Mouse (Mus musculus) kidney, postnatal 25 days (tissue): ENCODE results near the gene Sv2b.
"Not testable (repeated sequence)": the region's sequence is repeated elsewhere in the genome, so short reads cannot be mapped to it uniquely, and the experiment has no call there.

ENCODE experiments used
- DNase-seq, 2 experiments: peaks; one replicate each; pipeline ENCODE4 v3.0.0; 2021; ENCODE audit warnings: mixed read lengths in 2 of 2

Gene Sv2b

GRCm38 (mm10) chr7:75308457-75309312, at the start of gene Sv2b:
TSS of gene Sv2b (minus strand) at chr7:75309262.
- no peak for DNase-seq

- DNase-seq = no peak
Measured at GRCm38 (mm10) chr7:75358284-75358851, 49.3 kb upstream of the Sv2b start.

GRCm38 (mm10) chr7:75355521-75355920, 46.5 kb upstream of the Sv2b start:
- DNase-seq = no peak

GRCm38 (mm10) chr7:75352777-75353374, 43.8 kb upstream of the Sv2b start:
- DNase-seq = no peak

GRCm38 (mm10) chr7:75350172-75350571, 41.1 kb upstream of the Sv2b start:
- no peak for DNase-seq

- no peak for DNase-seq
Measured at GRCm38 (mm10) chr7:75332311-75332710, 23.2 kb upstream of the Sv2b start.

- DNase-seq = no peak
Measured at GRCm38 (mm10) chr7:75329740-75330142, 20.7 kb upstream of the Sv2b start.

GRCm38 (mm10) chr7:75328721-75329362, 19.8 kb upstream of the Sv2b start:
- DNase-seq = no peak

GRCm38 (mm10) chr7:75325273-75325672, 16.2 kb upstream of the Sv2b start:
- DNase-seq = no peak

- not testable (repeated sequence) for DNase-seq
Measured at GRCm38 (mm10) chr7:75322742-75323141, 13.7 kb upstream of the Sv2b start.

GRCm38 (mm10) chr7:75320009-75320408, 10.9 kb upstream of the Sv2b start:
- no peak for DNase-seq

GRCm38 (mm10) chr7:75318320-75318719, 9.3 kb upstream of the Sv2b start:
- DNase-seq = no peak

GRCm38 (mm10) chr7:75314873-75315272, 5.8 kb upstream of the Sv2b start:
- DNase-seq = no peak

GRCm38 (mm10) chr7:75309570-75309969, 508 bp upstream of the Sv2b start:
- no peak for DNase-seq

- DNase-seq = no peak
Measured at GRCm38 (mm10) chr7:75308140-75308456, 964 bp downstream of the Sv2b start.

- DNase-seq = no peak
Measured at GRCm38 (mm10) chr7:75307570-75308087, 1.4 kb downstream of the Sv2b start.

- no peak for DNase-seq
Measured at GRCm38 (mm10) chr7:75305901-75306465, 3.1 kb downstream of the Sv2b start.

- DNase-seq = no peak
Measured at GRCm38 (mm10) chr7:75302523-75303215, 6.4 kb downstream of the Sv2b start.

GRCm38 (mm10) chr7:75299245-75299644, 9.8 kb downstream of the Sv2b start:
- DNase-seq = no peak

- DNase-seq = no peak
Measured at GRCm38 (mm10) chr7:75296688-75297119, 12.4 kb downstream of the Sv2b start.

GRCm38 (mm10) chr7:75295228-75295865, 13.7 kb downstream of the Sv2b start:
- no peak for DNase-seq

- DNase-seq = no peak
Measured at GRCm38 (mm10) chr7:75292246-75292645, 16.8 kb downstream of the Sv2b start.
